Mouse (Mus musculus): ENCODE data around the gene Ssx2ip. TPM values are rescaled to one million over a fixed set of nuclear protein-coding genes. Genes with fewer than 3 reads are reported as not detected.

The Ssx2ip gene
- polyA plus RNA-seq (2012; rRNA removed): 9.5 and 12.2 TPM in 2 replicates

GRCm38 (mm10) chr3:146404311-146405201, at the start of gene Ssx2ip:
Ssx2ip (plus strand) TSS chr3:146404642.
- peak; percentile 97 for DNase-seq (ENCODE audit: low read depth)
- TF ChIP-seq CTCF (IDR thresholded peaks at IDR 0.05; ENCODE audit: borderline replicate concordance, extremely low read depth, insufficient read depth, insufficient read length): no peak
- peak; percentile 87 for TF ChIP-seq POLR2A (IDR thresholded peaks at IDR 0.05; ENCODE audit: borderline replicate concordance, extremely low read depth, insufficient read depth, insufficient read length, poor library complexity, severe bottlenecking)

GRCm38 (mm10) chr3:146355146-146355545, 49.3 kb upstream of the Ssx2ip start:
- DNase-seq (ENCODE audit: low read depth): no peak
- TF ChIP-seq CTCF (IDR thresholded peaks at IDR 0.05; ENCODE audit: borderline replicate concordance, extremely low read depth, insufficient read depth, insufficient read length) (no peak), POLR2A (IDR thresholded peaks at IDR 0.05; ENCODE audit: borderline replicate concordance, extremely low read depth, insufficient read depth, insufficient read length, poor library complexity, severe bottlenecking) (no peak)

GRCm38 (mm10) chr3:146365471-146365870, 39.0 kb upstream of the Ssx2ip start:
- DNase-seq (ENCODE audit: low read depth): no peak
- TF ChIP-seq CTCF (IDR thresholded peaks at IDR 0.05; ENCODE audit: borderline replicate concordance, extremely low read depth, insufficient read depth, insufficient read length) (no peak), POLR2A (IDR thresholded peaks at IDR 0.05; ENCODE audit: borderline replicate concordance, extremely low read depth, insufficient read depth, insufficient read length, poor library complexity, severe bottlenecking) (no peak)

GRCm38 (mm10) chr3:146367058-146367457, 37.4 kb upstream of the Ssx2ip start:
- TF ChIP-seq CTCF (IDR thresholded peaks at IDR 0.05; ENCODE audit: borderline replicate concordance, extremely low read depth, insufficient read depth, insufficient read length) (no peak), POLR2A (IDR thresholded peaks at IDR 0.05; ENCODE audit: borderline replicate concordance, extremely low read depth, insufficient read depth, insufficient read length, poor library complexity, severe bottlenecking) (no peak)
- no peak for DNase-seq (ENCODE audit: low read depth)

GRCm38 (mm10) chr3:146370553-146371095, 33.8 kb upstream of the Ssx2ip start:
- DNase-seq (ENCODE audit: low read depth): no peak
- TF ChIP-seq POLR2A (IDR thresholded peaks at IDR 0.05; ENCODE audit: borderline replicate concordance, extremely low read depth, insufficient read depth, insufficient read length, poor library complexity, severe bottlenecking) (no peak), CTCF (IDR thresholded peaks at IDR 0.05; ENCODE audit: borderline replicate concordance, extremely low read depth, insufficient read depth, insufficient read length) (no peak)

GRCm38 (mm10) chr3:146371201-146371600, 33.2 kb upstream of the Ssx2ip start:
- TF ChIP-seq CTCF (IDR thresholded peaks at IDR 0.05; ENCODE audit: borderline replicate concordance, extremely low read depth, insufficient read depth, insufficient read length) (no peak), POLR2A (IDR thresholded peaks at IDR 0.05; ENCODE audit: borderline replicate concordance, extremely low read depth, insufficient read depth, insufficient read length, poor library complexity, severe bottlenecking) (no peak)
- no peak for DNase-seq (ENCODE audit: low read depth)

GRCm38 (mm10) chr3:146374596-146375175, 29.8 kb upstream of the Ssx2ip start:
- no peak for TF ChIP-seq POLR2A (IDR thresholded peaks at IDR 0.05; ENCODE audit: borderline replicate concordance, extremely low read depth, insufficient read depth, insufficient read length, poor library complexity, severe bottlenecking)
- DNase-seq (ENCODE audit: low read depth): peak; percentile 31

- TF ChIP-seq CTCF (IDR thresholded peaks at IDR 0.05; ENCODE audit: borderline replicate concordance, extremely low read depth, insufficient read depth, insufficient read length): no peak
- no peak for TF ChIP-seq POLR2A (IDR thresholded peaks at IDR 0.05; ENCODE audit: borderline replicate concordance, extremely low read depth, insufficient read depth, insufficient read length, poor library complexity, severe bottlenecking)
- DNase-seq (ENCODE audit: low read depth): peak; percentile 78
Observed at GRCm38 (mm10) chr3:146375224-146375657, 29.2 kb upstream of the Ssx2ip start.

GRCm38 (mm10) chr3:146376337-146377130, 27.9 kb upstream of the Ssx2ip start:
- no peak for TF ChIP-seq POLR2A (IDR thresholded peaks at IDR 0.05; ENCODE audit: borderline replicate concordance, extremely low read depth, insufficient read depth, insufficient read length, poor library complexity, severe bottlenecking)
- no peak for DNase-seq (ENCODE audit: low read depth)

- TF ChIP-seq CTCF (IDR thresholded peaks at IDR 0.05; ENCODE audit: borderline replicate concordance, extremely low read depth, insufficient read depth, insufficient read length) (no peak), POLR2A (IDR thresholded peaks at IDR 0.05; ENCODE audit: borderline replicate concordance, extremely low read depth, insufficient read depth, insufficient read length, poor library complexity, severe bottlenecking) (no peak)
- no peak for DNase-seq (ENCODE audit: low read depth)
Observed at GRCm38 (mm10) chr3:146377216-146377615, 27.2 kb upstream of the Ssx2ip start.

- no peak for TF ChIP-seq POLR2A (IDR thresholded peaks at IDR 0.05; ENCODE audit: borderline replicate concordance, extremely low read depth, insufficient read depth, insufficient read length, poor library complexity, severe bottlenecking)
- TF ChIP-seq CTCF (IDR thresholded peaks at IDR 0.05; ENCODE audit: borderline replicate concordance, extremely low read depth, insufficient read depth, insufficient read length): no peak
- DNase-seq (ENCODE audit: low read depth): no peak
Observed at GRCm38 (mm10) chr3:146378753-146379152, 25.7 kb upstream of the Ssx2ip start.
